Mouse (Mus musculus) C2C12 (cell line): ENCODE measurements around the gene St13.

Source experiments
- CTCF ChIP-seq: IDR thresholded peaks from one replicate; pipeline ENCODE4 v1.5.1; 2011; ENCODE audit not compliant: control insufficient read depth, insufficient read depth, insufficient read length
- FOSL1 ChIP-seq: IDR thresholded peaks from one replicate; pipeline ENCODE4 v1.8.0; 2011; ENCODE audit warnings: mild to moderate bottlenecking, low read length; ENCODE audit not compliant: poor library complexity, insufficient read depth, severe bottlenecking
- MAX ChIP-seq: IDR thresholded peaks from one replicate; pipeline ENCODE4 v1.6.1; 2011; ENCODE audit warnings: mild to moderate bottlenecking, control low read depth

- TF ChIP-seq CTCF: no peak
- TF ChIP-seq MAX: peak; percentile 62
- no peak for TF ChIP-seq FOSL1
Observed at GRCm38 (mm10) chr15:81355146-81355761, 44.6 kb downstream of the St13 start.
